Mouse (Mus musculus): ENCODE data around the gene Ubl4b.

Ubl4b gene

DNA sequence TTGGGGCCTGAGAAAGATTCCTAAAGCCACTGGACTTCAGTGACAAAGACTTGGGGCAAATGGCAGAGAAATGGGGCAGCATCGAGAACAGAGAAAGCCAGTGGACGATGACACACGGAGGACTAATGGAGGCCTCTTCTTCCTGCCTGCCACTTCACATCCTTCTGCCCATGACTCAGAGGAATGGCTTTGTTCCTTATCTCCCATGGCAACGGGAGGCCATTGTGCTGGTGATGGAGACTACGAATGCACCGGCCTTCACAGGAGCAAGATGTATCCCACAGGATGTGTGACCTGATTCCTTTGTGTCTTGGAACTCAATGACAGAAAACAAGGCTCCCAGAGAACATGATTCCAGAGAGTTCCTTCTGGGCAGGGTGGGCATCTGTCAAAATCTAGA is 30.3 kb downstream of the Ubl4b start:
- no peak for DNase-seq (ENCODE audit: low read depth, low spot score)

DNA sequence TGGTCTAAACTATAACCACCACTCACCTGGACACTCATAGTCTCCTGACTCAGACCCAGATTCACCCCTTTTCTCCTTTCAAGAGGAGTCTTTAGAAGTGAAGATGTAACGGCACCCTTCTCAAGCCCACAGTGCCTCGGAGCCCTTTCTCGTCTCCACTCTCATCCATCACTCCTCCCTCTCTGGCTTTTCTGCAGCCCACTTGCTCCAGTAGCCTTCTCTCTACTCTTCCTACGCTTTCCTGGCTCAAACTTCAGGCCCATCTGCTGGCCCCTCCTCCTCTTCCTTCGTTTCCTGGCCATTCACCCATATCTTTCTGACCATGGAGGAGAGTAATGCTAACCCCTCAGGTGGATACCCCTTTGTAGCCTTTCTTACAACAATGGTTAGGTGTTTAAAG is 33.9 kb downstream of the Ubl4b start:
- no peak for DNase-seq (ENCODE audit: low read depth, low spot score)

- DNase-seq (ENCODE audit: low read depth, low spot score): peak; percentile 7
Measured at GRCm38 (mm10) chr3:107517631-107518108, 37.2 kb downstream of the Ubl4b start, which contains the start of gene Slc6a17. Slc6a17 (minus strand) TSS chr3:107518018.

DNA sequence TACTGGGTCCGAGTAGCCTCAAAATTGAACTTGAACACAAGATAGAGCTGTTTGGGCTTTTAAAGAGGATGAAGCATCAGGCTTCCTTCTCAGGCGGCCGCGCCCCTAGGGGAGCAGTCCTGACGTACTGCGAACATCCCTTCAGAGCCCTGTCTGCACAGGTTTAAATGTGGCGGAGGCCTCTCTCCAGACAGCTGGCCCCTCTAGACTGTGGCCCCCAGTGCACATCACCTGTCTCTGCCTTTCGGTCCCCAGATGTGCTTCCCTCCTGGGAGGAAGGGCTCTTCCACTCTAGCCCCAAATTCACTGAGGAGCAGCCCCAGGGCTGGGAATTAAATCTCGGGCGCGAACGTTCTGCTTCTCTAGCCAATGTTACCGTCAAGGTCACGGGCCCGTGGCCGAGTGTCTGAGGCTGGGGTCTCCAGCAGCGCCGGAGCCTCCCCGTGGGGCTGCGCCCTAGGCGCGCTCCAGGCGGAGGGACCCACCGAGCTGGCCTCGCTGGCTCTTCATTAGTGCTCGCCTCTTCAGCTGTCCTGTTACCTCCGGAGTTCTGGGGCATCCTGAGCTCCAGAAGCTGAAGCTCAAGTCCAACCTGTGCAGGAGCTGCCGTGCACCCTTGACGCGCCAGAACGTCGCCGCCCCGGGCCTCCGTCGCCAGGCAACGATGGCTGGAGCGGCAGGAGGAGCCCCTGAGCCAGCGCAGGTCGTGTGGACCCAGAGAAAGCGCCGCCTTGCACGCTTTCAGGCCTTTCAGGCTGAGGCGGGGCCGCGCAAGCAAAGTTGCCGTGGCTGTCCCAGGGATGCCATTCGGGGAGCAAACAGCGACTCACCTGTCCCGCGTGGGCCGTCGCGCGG is 37.9 kb downstream of the Ubl4b start:
- no peak for DNase-seq (ENCODE audit: low read depth, low spot score)

- DNase-seq (ENCODE audit: low read depth, low spot score): no peak
Measured at GRCm38 (mm10) chr3:107515989-107516388, 38.9 kb downstream of the Ubl4b start.

DNA sequence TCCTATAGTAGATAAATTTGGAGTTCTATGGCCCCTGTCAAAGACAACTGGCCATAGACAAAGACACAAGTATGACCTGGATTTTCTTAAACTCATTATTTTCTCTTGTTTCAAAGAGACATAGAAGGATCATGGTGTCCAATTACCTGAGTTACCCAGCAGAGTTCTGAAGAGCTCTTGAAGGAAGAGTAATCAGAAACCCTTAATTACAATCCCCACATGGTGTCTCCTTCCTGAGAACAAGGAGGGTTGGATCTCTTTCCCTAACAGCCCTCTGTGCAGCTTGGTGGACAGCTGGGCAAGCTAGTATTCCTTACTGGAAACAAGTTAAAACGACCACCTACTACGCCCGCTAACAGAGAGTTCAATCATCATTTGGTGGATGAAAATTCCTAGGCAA is 43.5 kb downstream of the Ubl4b start:
- no peak for DNase-seq (ENCODE audit: low read depth, low spot score)

GRCm38 (mm10) chr3:107508696-107509095 is 46.2 kb downstream of the Ubl4b start:
- no peak for DNase-seq (ENCODE audit: low read depth, low spot score)

DNA sequence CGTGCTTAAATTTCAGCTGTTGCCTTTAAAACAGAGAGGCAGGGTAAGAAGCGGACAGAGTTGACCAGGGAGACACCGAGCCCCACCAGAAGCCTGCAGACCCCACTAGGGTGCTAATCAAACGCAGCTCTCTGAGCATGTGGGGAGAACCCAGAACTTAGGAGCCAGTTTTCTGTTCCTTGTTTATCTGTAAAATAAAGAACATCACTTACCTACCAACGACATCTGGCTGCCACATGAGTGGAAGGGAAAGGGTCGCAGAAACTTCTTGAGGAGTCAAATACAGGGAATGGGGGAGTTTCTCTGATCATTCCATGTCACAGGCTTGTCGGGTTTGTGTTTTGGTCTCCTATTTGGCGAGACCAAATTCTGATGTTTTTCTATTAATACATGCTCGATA is 46.9 kb downstream of the Ubl4b start:
- no peak for DNase-seq (ENCODE audit: low read depth, low spot score)

DNA sequence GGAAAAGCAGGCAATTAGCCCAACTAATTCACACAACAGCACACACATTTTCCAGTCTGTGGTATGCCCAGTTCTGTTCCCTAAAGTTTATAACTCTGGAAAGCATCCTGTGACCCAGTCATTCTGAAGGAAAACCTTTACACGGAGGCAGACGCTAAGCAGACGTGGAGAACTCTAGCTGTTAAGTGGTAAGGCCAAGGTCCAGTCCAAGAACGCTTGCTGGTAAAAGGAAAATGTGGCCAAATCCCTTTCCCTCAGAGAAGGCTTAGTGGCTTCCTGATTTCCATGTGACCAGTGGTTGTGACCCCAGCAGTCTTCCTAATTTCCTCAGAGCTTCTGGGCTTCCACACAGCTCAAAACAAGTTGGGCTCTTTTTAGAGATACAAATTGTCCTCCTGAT is 48.3 kb downstream of the Ubl4b start:
- DNase-seq (ENCODE audit: low read depth, low spot score): no peak

DNA sequence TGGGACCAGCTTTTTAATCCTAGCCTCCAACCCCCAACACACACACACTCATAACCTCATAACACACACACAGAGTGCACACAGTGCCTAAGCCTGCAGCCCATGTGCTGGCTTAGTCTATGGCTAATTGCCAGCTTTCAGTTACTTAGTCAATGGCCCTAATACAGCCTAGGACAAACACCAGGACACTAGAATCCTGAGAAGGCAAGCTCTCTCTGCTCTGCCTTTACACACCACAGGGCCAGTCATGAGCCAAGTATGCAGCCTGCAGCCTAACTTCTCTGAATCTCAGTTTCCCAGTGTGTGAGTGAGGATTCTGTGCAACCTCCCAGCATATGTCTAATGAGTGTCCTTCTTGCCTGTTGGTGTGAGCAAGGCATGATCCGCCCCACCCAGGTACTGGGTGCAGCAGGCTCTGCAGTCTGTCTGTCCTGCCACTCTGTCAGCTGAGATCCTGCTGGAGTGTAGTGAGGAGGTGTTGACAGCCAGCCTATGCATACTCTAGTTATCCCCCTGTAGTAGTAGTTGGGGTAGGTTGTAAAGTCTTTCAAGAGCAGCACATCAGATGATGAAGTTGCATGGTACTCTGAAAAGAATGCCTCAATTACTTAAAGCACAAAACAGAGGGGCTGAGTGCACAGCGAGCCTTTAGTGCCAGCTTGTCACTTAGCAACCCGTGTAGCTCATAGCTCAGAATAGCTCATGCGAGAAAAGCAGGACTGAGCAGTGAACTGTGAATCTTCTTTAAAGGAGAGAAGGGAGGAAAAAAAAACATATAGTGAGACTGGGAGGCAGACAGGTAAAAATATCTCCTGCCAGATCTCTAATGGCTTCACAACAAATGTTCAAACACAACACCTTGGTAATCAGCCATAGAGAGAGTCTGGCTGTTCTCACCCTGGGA is 49.2 kb downstream of the Ubl4b start:
- DNase-seq (ENCODE audit: low read depth, low spot score): no peak

- no peak for DNase-seq (ENCODE audit: low read depth, low spot score)
Measured at GRCm38 (mm10) chr3:107504542-107504941, 50.3 kb downstream of the Ubl4b start.

GRCm38 (mm10) chr3:107503716-107504115 is 51.2 kb downstream of the Ubl4b start:
- no peak for DNase-seq (ENCODE audit: low read depth, low spot score)

All from CD4-positive helper T cell, adult 2 months (primary cell).